Mouse (Mus musculus): Measurements from ENCODE around the gene Rpf2.

Rpf2 gene

DNA sequence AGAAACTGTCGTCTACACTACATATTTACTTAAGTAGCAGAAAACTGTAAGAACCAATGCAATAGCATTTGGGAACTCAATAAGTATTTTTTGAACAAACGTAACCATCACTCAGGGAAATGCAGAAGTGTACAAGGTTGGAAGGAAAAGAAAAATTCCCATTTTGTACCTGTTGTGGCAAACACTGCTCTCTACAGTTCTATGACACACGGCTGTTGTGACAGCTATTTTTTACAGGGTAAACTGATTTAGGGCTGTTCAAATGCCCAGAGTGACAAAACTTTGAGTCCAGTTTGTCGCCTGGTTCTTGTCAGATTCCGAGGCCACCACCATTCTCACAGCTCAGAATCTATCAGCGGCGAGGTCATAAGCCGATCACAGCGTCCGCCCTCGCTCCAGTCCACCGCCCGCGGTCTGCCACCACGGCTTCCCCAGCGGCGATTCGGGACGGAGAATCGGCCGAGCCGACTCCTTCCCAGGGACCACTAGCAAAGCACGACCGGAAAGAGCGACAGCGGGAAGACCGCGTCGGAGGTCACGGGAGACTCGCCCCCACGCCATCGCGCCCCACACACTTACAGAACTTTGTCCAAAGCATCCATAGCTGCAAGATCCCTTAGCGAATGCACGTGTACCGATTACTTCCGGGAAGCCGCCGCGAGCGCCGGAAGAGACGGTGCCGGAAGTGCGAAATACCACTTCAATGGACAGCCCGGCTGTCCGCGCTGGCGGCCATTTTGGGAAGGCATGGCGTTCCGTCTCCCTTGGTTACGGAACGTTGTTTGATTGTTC lies at the start of gene Rpf2:
Gene Rpf2, minus strand, starts transcription at position 663 of the 792 bp plus-strand sequence.
- in situ Hi-C loops (cut with MboI; ENCODE audit: low sequenced_read_pairs): no loop called here

DNA sequence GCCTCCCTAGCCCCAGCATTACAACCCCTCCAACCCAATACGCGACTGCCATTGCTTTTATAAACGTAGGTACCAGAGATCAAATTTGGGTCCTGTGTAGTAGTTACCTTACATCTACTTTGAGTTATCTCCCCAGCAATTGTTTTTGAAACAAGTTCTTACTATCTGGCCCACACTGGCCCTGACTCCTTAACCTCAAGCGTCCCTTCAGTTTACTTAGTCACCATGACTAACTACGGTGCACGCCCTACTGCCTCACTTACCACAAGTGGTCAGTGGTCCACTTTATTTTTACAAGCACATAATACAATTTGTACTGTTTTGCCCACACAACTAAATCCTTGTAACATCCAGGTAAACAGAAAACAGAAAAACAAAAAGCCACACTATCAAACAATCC lies 45.8 kb upstream of the Rpf2 start:
- in situ Hi-C loops (cut with MboI; ENCODE audit: low sequenced_read_pairs): no loop called here

DNA sequence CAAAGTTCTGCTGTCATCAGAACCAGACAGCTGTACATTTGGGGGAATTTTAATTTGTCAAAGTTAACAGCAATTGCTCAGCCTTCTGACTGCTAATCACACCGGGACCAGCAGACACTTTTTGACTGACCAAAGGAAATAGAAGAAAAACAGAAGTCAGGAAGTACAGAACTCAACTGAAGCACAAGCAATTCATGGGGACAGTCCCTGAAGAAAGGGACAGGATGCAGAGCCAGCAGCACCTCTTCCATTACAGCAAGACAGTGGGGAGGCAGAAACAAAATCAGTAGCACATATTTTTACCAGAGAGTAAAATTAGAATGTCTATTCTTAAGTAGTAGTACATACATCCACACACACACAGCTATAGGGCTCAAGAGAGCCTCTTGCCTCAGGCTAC lies 39.9 kb upstream of the Rpf2 start:
- in situ Hi-C loops (cut with MboI; ENCODE audit: low sequenced_read_pairs): no loop called here

DNA sequence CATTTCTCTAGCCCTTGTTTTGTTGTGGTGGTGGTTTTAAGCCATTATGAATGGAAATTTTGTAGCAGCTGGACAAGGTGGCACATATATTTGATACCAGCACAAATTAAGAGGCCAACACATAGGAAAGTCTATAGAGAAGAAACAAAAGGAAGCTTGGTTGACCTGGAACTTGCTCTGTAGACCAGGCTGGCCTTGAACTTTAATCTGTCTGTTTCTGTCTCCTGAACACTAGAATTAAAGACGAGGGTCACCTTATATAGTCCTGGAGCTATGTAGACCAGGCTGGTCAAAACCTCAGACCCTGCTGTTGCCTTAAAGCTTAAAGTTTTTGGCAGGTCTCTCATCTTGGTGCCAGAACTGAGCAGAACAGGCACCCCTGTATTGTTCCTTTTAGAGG lies 38.7 kb upstream of the Rpf2 start:
- in situ Hi-C loops (cut with MboI; ENCODE audit: low sequenced_read_pairs): no loop called here

DNA sequence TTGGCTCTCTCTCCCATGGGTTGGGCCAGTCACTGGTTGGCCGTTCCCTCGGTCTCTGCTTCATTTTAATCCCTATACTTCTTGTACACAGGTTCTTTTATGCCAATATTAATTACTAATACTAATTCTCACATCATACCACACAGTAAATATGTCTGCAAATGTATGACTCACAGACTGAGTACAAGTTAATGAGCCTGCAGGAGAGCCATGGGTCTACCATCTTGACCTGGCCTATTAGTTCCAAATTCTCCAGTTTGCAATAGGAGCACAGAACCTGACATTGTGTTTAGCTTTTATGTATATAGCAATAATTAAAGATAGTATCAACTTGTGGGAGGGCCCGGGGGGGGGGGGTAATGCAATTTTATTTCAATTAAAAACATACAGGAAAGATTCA lies 38.2 kb upstream of the Rpf2 start:
- in situ Hi-C loops (cut with MboI; ENCODE audit: low sequenced_read_pairs): no loop called here

DNA sequence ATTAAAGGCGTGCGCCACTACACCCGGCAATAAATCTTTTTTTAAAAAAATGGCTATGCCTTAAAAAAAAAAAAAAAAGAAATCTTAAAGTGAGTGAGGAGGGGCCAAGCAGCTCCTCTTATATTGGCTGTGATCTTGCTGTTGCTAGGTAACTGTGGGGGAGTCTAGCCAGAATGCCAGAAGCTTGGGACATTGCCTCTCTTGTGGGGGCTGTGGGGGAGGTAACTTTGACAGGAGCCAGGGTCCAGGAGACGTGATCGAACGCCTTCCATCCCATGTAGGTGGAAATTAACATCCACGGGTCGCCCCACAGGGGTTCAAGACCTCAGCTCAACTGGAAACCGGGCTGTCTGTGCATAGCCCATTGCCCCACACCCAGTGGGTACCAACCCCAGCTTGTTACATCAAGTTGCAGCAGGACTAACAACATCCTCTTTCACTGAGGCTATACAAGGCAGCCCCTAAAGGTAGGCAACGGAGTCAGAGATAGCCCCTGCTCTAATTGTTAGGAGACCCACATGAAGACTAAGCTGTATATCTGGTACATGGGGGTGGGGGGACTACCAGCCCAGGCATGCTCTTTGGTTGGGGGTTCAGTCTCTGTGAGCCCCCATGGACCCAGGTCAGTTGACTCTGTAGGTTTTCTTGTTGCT lies 37.5 kb upstream of the Rpf2 start:
- in situ Hi-C loops (cut with MboI; ENCODE audit: low sequenced_read_pairs): no loop called here

DNA sequence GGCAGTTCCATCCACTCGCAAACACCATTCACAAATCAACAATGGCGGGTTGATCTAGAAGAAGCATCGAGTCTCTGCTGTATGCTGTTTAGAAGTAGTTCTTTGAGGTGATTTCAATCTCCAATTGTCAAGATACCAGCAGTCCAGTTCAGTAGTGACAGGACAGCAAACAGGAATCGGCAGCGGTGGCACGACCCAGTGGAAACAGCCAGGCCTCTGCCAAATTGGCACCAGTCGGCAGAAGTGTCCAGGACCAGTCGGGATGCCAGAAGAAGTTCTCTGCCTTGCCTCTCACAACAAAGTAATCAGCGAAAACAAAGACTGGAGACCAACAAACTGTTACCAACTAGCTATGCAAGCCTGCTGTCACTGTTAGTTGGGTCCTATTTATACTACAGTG lies 36.8 kb upstream of the Rpf2 start:
- in situ Hi-C loops (cut with MboI; ENCODE audit: low sequenced_read_pairs): no loop called here

DNA sequence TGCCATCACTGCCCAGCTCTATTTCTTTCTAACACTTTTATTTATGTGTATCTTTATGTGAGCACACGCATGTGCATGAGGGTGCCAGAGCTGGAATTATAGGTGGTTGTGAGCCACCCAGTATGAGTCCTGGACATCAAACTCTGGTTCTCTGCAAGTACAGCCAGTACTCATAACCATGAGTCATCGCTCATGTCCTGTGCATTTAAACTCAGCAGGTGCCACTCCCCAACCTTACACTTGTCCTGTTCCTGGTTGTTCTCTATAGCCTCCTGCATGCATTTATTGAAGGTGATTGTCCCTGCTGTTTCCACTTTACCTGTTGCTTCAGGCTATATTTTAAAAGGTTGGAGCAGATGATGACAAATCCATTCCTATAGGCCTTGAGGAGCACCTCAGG lies 34.7 kb upstream of the Rpf2 start:
- in situ Hi-C loops (cut with MboI; ENCODE audit: low sequenced_read_pairs): no loop called here

DNA sequence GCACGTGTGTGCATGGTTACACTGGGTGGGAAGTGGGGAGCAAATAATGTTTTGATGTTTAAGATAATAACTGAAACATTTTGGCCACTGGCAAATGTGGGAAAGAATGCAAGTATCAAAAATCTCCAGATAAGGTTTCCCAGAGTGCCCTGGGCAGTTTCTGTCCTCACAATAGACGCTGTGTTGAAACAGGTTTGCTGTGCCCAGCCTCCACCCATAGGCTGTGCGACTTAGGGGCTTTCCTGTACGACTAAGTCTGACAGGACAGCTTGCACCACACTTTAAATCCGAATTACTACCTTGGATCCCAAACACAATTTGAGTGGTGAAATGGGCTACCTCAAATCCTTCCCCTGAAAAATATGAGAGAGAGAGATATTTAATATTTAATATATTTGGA lies 31.5 kb upstream of the Rpf2 start:
- in situ Hi-C loops (cut with MboI; ENCODE audit: low sequenced_read_pairs): no loop called here

DNA sequence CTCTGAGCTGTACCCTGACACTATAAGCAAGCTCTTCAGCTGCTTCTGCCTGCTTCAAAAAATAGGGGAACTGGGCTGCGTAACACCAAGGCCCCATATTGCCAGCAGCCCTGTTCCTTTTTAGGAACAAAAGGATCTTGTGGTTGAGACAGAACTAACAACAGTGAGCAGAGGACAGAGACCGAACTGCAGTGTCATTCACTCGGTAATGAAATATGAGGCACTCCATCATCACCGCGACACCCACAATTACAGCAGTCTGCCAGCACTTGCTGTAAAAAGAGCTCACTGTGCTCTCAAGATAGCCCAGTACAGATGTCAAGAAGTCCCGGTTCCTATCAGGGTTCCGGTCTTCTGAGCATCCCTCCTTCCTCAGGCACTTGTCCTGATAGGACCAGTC lies 29.2 kb upstream of the Rpf2 start:
- in situ Hi-C loops (cut with MboI; ENCODE audit: low sequenced_read_pairs): no loop called here

DNA sequence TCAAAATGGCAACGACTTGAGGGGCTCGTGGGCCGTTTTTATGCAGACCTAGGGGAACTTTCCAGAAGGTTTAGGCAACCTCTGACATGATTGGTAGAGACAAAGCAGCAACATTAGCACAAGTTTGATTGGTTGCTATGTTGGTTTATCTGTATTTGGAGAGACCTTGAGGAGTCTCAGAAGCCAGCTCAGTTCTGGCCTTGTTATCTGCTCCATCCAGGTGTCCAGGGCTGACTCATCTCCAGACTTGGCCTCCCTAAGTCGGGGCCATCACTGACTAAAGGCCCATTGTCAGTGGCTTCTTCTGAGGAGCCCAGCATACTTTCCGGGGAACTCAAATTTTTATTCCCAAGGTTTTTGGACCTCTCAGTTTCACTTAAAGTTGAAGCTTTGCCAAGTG lies 27.1 kb upstream of the Rpf2 start:
- in situ Hi-C loops (cut with MboI; ENCODE audit: low sequenced_read_pairs): no loop called here

DNA sequence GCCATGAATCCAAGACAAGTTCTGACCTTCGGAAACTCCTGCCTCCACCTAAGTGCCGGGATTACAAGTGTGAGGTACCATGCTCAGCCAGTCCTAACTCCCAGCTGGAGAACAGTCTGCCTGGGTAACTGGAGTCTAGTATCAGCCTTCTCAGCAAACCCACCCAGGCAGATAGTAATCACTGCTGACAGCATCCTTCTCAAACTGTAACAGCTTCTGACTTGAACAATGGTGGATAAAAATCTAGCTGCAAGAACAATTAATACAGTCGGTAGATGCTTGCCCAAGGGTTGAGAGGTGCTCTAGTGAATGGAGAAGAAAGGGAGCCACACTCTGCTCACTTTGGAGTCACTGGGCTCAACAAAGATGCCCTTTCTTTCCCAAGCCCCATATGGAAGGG lies 24.4 kb upstream of the Rpf2 start:
- in situ Hi-C loops (cut with MboI; ENCODE audit: low sequenced_read_pairs): no loop called here

DNA sequence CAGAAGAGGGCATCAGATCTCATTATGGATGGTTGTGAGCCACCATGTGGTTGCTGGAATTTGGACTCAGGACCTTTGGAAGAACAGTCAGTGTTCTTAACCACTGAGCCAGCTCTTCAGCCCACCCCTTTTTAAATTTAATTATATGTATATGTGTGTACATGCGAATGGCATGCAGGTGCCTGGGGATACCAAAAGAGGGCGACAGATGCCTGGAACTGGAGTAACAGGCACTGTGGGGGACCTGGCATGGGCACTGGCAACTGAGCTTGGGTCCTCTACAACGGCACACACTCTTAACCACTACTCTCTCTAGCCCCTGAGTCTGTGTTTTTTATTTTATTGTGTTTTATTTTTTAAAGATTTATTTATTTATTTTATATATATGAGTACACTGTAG lies 18.1 kb upstream of the Rpf2 start:
- in situ Hi-C loops (cut with MboI; ENCODE audit: low sequenced_read_pairs): no loop called here

DNA sequence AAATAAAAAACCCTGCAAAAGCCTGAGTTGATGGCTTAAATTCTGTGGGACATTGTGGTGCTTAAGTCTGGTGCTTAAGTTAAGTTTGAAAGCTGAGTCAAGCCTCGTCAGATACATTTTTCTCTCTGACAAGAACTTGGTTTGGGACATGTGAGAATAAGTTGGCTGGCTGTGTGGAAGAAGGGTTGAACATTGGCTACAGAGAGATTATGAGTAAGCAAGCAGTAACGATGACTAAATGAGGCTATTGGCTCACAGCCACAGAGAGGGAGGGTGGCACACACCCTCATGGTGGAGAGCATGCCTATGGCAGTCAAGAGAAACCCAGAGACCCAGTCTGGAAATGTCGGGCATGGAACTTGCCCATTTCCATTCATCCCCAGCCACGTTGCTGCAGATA lies 16.9 kb upstream of the Rpf2 start:
- in situ Hi-C loops (cut with MboI; ENCODE audit: low sequenced_read_pairs): no loop called here

DNA sequence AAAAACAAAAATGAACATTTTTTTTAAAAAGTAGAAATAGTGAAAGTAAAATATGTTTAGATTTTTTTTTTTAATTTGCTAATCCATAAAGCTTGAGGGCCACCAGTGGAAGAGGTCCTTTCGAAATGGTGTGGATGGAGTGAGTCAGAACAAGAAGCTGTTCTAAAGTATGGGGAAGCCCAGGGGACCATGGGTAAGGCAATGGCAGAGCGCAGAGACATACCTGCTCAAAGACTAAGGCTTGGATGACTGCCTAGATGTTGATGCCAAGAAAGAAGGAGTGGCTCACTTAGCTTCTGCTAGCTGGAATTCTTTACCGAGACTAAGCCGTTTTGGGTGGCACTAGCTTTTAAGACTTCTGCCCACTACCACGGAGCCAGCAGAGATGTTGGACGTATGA lies 15.4 kb upstream of the Rpf2 start:
- in situ Hi-C loops (cut with MboI; ENCODE audit: low sequenced_read_pairs): no loop called here

DNA sequence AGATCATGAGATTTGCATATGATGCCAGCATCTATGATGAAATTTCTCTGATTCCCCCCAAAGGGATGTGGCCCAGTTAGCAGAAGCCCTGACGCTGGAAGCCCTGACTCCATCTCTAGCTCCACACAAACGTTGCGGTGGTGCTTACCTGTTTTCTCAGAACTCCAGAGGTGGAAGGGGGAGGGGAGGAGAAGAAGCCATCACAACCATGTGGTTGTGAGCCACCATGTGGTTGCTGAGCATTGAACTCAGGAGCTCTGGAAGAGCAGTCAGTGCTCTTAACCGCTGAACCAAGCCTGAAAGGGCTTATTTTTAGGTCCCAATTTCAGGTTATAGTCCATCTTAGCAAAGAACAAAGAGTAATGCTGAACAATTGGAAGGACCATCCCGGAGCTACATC lies 13.5 kb upstream of the Rpf2 start:
- in situ Hi-C loops (cut with MboI; ENCODE audit: low sequenced_read_pairs): no loop called here

DNA sequence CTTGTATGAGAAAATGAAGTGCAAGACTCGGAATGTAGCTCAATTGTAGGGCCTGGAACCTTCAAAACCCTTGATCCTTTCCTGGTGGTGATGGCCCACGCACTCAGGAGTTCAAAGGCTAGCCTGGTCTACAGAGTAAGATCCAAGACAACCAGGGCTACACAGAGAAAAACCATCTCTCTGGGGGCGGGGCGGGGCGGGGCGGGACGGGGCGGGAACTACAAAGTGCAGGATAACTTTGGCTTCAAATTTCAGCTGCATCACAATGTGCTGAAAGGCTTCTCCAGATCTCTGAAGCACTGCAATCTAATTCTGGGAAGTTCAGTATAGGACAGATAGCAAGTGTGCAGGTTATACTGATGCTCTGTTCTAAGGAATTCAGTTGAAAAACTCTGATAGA lies 12.7 kb upstream of the Rpf2 start:
- in situ Hi-C loops (cut with MboI; ENCODE audit: low sequenced_read_pairs): loop anchor here (5.0 kb wide), 1 partner anchor 268 kb away; no protein-coding TSS in a partner anchor

DNA sequence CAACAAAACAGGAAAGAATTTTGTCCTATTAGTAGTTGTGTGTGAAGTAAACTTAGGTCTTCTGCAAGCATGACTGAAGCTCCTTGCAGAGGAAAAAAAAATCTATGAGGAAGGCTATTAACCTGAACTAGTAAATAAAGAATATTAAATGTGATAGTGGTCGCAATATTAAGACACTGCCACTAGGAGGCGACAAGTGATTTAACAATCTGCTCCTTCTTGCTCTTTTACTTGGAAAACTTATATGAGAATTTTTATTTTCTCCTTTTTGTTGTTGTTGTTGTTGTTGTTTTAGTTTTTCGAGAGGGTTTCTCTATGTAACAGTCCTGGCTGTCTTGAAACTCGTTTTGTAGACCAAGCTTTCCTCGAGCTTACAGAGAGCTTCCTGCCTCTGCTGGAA lies 12.1 kb upstream of the Rpf2 start:
- in situ Hi-C loops (cut with MboI; ENCODE audit: low sequenced_read_pairs): loop anchor here (5.0 kb wide), 1 partner anchor 268 kb away; no protein-coding TSS in a partner anchor

DNA sequence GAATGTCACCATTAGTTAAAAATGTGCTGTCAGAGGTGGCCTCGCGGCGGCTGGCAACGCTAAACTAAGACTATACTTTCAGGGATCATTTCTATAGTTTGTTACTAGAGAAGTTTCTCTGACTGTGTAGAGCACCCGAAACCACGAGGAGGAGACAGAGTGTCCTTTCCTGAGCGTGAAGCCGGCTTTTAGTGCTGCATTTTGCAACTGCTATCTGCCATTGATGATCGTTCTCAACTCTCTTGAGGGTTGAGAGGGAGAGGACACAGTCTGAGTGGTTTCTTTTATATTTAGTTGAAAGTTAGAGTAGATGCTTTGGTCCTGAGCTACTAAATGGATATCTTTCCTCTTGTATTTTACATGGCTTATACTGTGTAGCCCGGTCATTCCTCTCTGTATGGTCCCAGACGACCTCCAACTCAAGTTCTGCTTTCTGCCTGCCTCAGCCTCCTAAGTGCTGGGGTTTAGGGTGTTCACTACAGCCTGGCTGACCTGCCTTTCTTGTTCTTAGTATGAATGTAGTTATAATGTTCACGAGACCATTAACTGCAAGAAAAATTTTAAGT lies 11.6 kb upstream of the Rpf2 start:
- in situ Hi-C loops (cut with MboI; ENCODE audit: low sequenced_read_pairs): loop anchor here (5.0 kb wide), 1 partner anchor 269 kb away; no protein-coding TSS in a partner anchor

DNA sequence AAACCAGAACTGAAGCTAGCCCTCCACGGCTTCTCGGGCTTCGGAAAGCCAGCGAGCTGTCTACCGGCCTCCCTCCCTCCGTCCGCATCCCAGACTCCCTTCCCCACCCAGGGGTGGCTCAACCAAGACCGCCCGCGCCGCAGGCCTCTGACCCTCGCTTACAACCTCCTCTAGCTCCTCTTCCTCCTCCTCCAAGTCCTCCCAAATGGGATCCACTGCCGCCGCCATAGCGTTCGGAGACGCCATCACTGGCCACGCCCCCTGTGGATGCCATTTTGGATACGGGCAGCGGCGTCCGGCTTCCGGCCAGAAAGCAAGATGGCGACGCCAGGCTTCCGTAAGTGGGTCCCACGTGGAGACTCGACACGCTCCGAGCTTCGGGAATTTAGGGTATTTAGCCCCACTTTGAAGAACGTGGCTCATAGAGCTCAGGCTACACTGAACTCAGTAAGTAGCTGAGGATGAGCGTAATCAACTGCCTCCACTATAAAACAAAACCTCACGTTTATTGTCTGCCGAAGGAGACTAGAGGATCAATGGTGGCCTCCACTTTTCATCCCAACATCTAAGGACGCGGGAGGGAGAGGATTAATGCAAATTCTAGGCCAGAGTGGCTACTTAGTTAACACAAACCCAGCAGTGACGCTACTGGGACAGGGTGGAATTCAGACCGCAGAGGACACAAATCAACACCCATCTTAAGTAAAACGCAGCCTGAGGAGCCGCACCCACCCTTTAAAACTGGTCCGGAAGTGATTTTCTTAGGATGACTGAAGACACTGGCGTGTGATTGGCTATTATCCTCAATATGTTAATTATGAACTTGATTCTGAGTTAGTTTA lies 10.8 kb upstream of the Rpf2 start, which contains the start of gene Gtf3c6:
Gene Gtf3c6, minus strand, starts transcription at position 695 of the 842 bp plus-strand sequence.
- in situ Hi-C loops (cut with MboI; ENCODE audit: low sequenced_read_pairs): loop anchor here (5.0 kb wide), 1 partner anchor 270 kb away; no protein-coding TSS in a partner anchor

DNA sequence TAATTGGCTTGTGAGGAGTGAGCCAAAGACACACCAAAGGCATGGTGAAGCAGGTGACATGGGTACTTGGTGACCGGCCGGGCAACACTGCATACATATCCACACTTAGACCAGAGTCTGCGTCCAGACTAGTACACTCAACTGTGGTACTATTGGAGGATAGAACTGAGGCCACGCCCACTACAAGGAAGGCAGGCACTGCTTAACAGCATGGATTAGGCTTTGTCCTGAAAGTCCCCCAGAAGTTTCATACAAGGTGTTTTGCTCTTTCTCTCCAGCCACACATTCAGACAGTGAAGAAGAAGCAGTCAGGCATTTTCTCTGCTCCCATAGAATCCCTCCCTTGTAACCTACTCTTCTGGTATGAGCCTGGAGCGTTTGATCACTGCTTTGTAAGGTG lies 9.9 kb upstream of the Rpf2 start:
- in situ Hi-C loops (cut with MboI; ENCODE audit: low sequenced_read_pairs): loop anchor here (5.0 kb wide), 1 partner anchor 271 kb away; no protein-coding TSS in a partner anchor

All from CH12F3 (cell line).